Mouse (Mus musculus) kidney, adult 2 months (tissue): Measurements from ENCODE around the gene Xpr1.

ENCODE experiments used
- CTCF ChIP-seq: fragments of 200-500 bp; conservative IDR thresholded peaks from 2 replicates; pipeline ENCODE4 v1.5.1; 2011; ENCODE audit warnings: low read depth, mild to moderate bottlenecking, control low read depth, low read length, moderate library complexity, mixed read lengths; ENCODE audit not compliant: insufficient read depth, insufficient read length
- POLR2A ChIP-seq: fragments of 200-500 bp; IDR thresholded peaks from one replicate; pipeline ENCODE4 v1.6.1; 2011; ENCODE audit warnings: low read depth, low read length, control low read depth

GRCm38 (mm10) chr1:155275793-155276192 is 141.4 kb downstream of the Xpr1 start:
- no peak for TF ChIP-seq POLR2A
- no peak for TF ChIP-seq CTCF
